Comparison of ENCODE assay signal across 8 mouse cellular contexts in genomic region chr3:27584607-27585605, GRCm38 (mm10).
A peak's percentile ranks its signal among the peaks of the same experiment; 100 is the strongest.
DNase-seq lines count a peak whose midpoint lies in the region; ATAC-seq and TF ChIP-seq lines count a peak whose summit lies in the region.

No protein-coding gene starts in this region.

- peak; percentile 70 for DNase-seq in kidney, adult 2 months
- DNase-seq in kidney, postnatal 4 days: no peak
- DNase-seq in embryonic facial prominence, embryonic 10.5 days (ENCODE audit: low spot score): peak; percentile 11
- peak; percentile 48 for DNase-seq in heart, postnatal 4 days
- DNase-seq in monocyte, adult 2 months (ENCODE audit: low read depth in 1 of 2, low spot score in 2 of 2): peak; percentile 34 to 46
- no peak for DNase-seq in spleen, postnatal 14 days (ENCODE audit: low spot score in 2 of 2)

- H3K4me2 ChIP-seq in hindbrain, embryonic 13.5 days: no peak overlapping the region

- ATAC-seq in erythroblast, adult 5-6 weeks (replicated peaks; ENCODE audit: low FRiP score, poor library complexity, severe bottlenecking): no peak
- no peak for ATAC-seq in hindbrain, embryonic 13.5 days (ENCODE audit: low FRiP score)

- H3K4me3 ChIP-seq in kidney, adult 2 months (ENCODE audit: insufficient read depth, low read depth, low read length): no peak overlapping the region
- H3K4me3 ChIP-seq in embryonic facial prominence, embryonic 10.5 days: no peak overlapping the region
- no peak overlapping the region for H3K4me3 ChIP-seq in hindbrain, embryonic 13.5 days

- peaks cover 19% of the 10 kb centered on the region for H3K4me1 ChIP-seq in kidney, adult 2 months (ENCODE audit: control insufficient read depth, insufficient read depth, low read length)
- peaks cover 38% of the 10 kb centered on the region for H3K4me1 ChIP-seq in embryonic facial prominence, embryonic 10.5 days
- peaks cover 30% of the 10 kb centered on the region for H3K4me1 ChIP-seq in hindbrain, embryonic 13.5 days (replicated peaks)

- H3K36me3 ChIP-seq in kidney, adult 2 months (ENCODE audit: control insufficient read depth, insufficient read depth, low read length): no peaks in the 10 kb centered on the region
- no peaks in the 10 kb centered on the region for H3K36me3 ChIP-seq in embryonic facial prominence, embryonic 10.5 days (replicated peaks)
- H3K36me3 ChIP-seq in hindbrain, embryonic 13.5 days: no peaks in the 10 kb centered on the region

- H3K9me3 ChIP-seq in embryonic facial prominence, embryonic 10.5 days: no peaks in the 10 kb centered on the region
- H3K9me3 ChIP-seq in hindbrain, embryonic 13.5 days: no peaks in the 10 kb centered on the region

- TF ChIP-seq CTCF in kidney, adult 2 months (conservative IDR thresholded peaks at IDR 0.05; ENCODE audit: insufficient read depth, insufficient read length, low read depth, low read length): no peak

- no peak for TF ChIP-seq POLR2A in kidney, adult 2 months (IDR thresholded peaks at IDR 0.05; ENCODE audit: low read depth, low read length)

- 35% methylated on average over 11 of the region's 11 CpGs for WGBS in kidney, adult 2 months
- WGBS in embryonic facial prominence, embryonic 10.5 days: 40% methylated on average over 11 of the region's 11 CpGs
- WGBS in hindbrain, embryonic 13.5 days: 65% methylated on average over 11 of the region's 11 CpGs

- H3K9ac ChIP-seq in hindbrain, embryonic 13.5 days: no peak overlapping the region

- H3K27me3 ChIP-seq in kidney, adult 2 months (replicated peaks; ENCODE audit: control insufficient read depth, insufficient read depth, low read length): no peaks in the 10 kb centered on the region
- H3K27me3 ChIP-seq in embryonic facial prominence, embryonic 10.5 days (replicated peaks; ENCODE audit: low read depth, poor library complexity, severe bottlenecking): no peaks in the 10 kb centered on the region
- no peaks in the 10 kb centered on the region for H3K27me3 ChIP-seq in hindbrain, embryonic 13.5 days

- H3K27ac ChIP-seq in kidney, adult 2 months (ENCODE audit: insufficient read depth, low read depth, low read length): peak overlapping the region; percentile 80
- H3K27ac ChIP-seq in embryonic facial prominence, embryonic 10.5 days (replicated peaks): peak overlapping the region; percentile 49
- H3K27ac ChIP-seq in hindbrain, embryonic 13.5 days: no peak overlapping the region

Comparison
In these comparisons a context has a peak if more than half of its experiments do, and no peak if none do; other contexts are left out.
1. DNase-seq: peak in kidney, adult 2 months (single experiment), embryonic facial prominence, embryonic 10.5 days (single experiment), heart, postnatal 4 days (single experiment) and monocyte, adult 2 months (2 of 2); none in kidney, postnatal 4 days (0 of 2) and spleen, postnatal 14 days (0 of 2).